Mouse (Mus musculus) kidney, adult 2 months (tissue): ENCODE data around the gene Stard7.

Source experiments
- CTCF ChIP-seq: fragments of 200-500 bp; conservative IDR thresholded peaks from 2 replicates; pipeline ENCODE4 v1.5.1; 2011; ENCODE audit warnings: low read depth, mild to moderate bottlenecking, control low read depth, low read length, moderate library complexity, mixed read lengths; ENCODE audit not compliant: insufficient read depth, insufficient read length
- POLR2A ChIP-seq: fragments of 200-500 bp; IDR thresholded peaks from one replicate; pipeline ENCODE4 v1.6.1; 2011; ENCODE audit warnings: low read depth, low read length, control low read depth

DNA sequence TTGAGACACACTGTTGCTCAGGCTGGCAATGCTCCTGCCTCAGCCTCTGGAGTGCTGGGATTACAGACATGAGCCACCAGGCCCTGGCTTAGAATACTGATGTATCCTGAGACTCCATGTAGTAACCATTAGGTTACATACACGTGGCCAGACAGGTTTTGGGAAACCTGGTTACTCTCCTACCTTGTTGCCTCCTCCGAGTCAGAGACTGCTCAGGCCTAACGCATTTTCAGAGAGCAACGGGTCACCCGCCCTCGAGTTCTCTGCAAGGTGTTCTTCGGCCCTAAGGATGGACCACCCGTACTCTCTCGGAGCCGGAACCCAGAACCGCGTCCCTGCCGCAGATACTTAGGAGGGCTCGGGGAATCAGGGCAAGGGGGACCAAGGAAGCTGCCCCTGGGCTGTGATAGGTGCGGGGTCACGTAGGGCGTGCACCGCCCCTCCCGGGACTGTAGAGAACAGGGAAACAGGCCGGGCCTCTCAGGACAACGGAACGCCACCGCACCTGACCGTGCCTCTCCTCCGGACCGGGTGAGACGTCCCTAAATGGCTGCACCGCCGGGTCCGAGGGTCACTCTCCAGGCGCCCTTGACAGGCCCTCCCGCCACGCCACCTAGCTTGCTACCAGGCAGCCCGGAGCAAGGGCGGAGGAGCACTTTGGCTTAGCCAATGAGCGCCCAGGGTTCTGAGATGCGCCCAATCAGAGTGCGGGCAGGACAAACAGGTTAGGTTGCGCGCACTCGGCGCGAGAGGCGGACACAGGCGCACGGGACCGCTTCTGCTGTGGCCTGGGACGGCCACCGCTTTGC lies at the start of gene Stard7:
- TF ChIP-seq POLR2A (peak; percentile 52), CTCF (peak; percentile 6; the same call in 1 of the 2 replicates)
